Mouse (Mus musculus): ENCODE results near the gene Gm20388. TPM values are rescaled to one million over a fixed set of nuclear protein-coding genes. Genes with fewer than 3 reads are reported as not detected.
A peak's percentile ranks its signal among the peaks of the same experiment; 100 is the strongest.

Gene Gm20388
- polyA plus RNA-seq, 1 experiment from 2014 or later, result 8.3 TPM

GRCm38 (mm10) chr8:122482448-122482847, 2571.8 kb downstream of the Gm20388 start:
- Histone ChIP-seq H3K36me3 (ENCODE audit: control insufficient read depth, insufficient read depth, low read length) (peaks cover 84% of the 10 kb centered on the region), H3K4me1 (replicated peaks; ENCODE audit: control insufficient read depth, insufficient read depth, low read length) (no peaks in the 10 kb centered on the region), H3K9ac (ENCODE audit: low read length) (no peak overlapping the region), H3K27ac (ENCODE audit: low read depth) (no peak overlapping the region), H3K4me2 (ENCODE audit: low read length) (no peak overlapping the region), H3K9me3 (ENCODE audit: control insufficient read depth, low read length) (no peaks in the 10 kb centered on the region), H3K4me3 (ENCODE audit: low read depth, low read length) (no peak overlapping the region), H3K27me3 (replicated peaks; ENCODE audit: control insufficient read depth, insufficient read depth, low read length) (no peaks in the 10 kb centered on the region)
- DNase-seq (ENCODE audit: low spot score) (no peak), ATAC-seq (replicated peaks; ENCODE audit: low FRiP score, low TSS enrichment, low read depth) (no peak)
- 95% methylated on average over 8 of the region's 8 CpGs for WGBS

DNA sequence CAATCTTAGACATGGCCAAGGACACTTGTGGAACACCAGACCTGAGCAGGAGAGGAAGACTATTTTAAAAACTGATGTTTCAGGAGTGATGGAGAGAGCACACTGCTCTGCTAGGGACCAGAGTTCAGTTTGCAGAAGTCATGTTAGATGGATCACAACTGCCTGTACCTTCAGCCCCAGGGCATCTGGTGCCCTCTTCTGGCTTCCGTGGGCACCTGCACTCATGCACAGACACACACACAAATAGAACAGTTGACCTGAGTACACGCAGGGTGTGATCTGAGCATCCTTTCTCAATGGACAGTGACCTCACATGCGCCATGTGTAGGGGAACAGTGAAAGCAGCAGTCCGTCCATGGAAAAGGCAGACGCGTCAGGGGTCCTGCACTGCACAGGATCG, 2573.2 kb downstream of the Gm20388 start:
- H3K9ac ChIP-seq (ENCODE audit: low read length), result no peak overlapping the region
- H3K4me1 ChIP-seq (replicated peaks; ENCODE audit: control insufficient read depth, insufficient read depth, low read length), result no peaks in the 10 kb centered on the region
- H3K9me3 ChIP-seq (ENCODE audit: control insufficient read depth, low read length), result no peaks in the 10 kb centered on the region
- no peaks in the 10 kb centered on the region for H3K27me3 ChIP-seq (replicated peaks; ENCODE audit: control insufficient read depth, insufficient read depth, low read length)
- WGBS, result 96% methylated on average over 7 of the region's 7 CpGs
- H3K4me2 ChIP-seq (ENCODE audit: low read length), result no peak overlapping the region
- DNase-seq (ENCODE audit: low spot score) (no peak), ATAC-seq (replicated peaks; ENCODE audit: low FRiP score, low TSS enrichment, low read depth) (no peak)
- H3K4me3 ChIP-seq (ENCODE audit: low read depth, low read length), result no peak overlapping the region
- no peak overlapping the region for H3K27ac ChIP-seq (ENCODE audit: low read depth)
- peaks cover 94% of the 10 kb centered on the region for H3K36me3 ChIP-seq (ENCODE audit: control insufficient read depth, insufficient read depth, low read length)

- no peaks in the 10 kb centered on the region for H3K9me3 ChIP-seq (ENCODE audit: control insufficient read depth, low read length)
- H3K36me3 ChIP-seq (ENCODE audit: control insufficient read depth, insufficient read depth, low read length), result peaks cover 92% of the 10 kb centered on the region
- ATAC-seq (replicated peaks; ENCODE audit: low FRiP score, low TSS enrichment, low read depth), result no peak
- WGBS, result 92% methylated on average over 12 of the region's 12 CpGs
- no peak overlapping the region for H3K9ac ChIP-seq (ENCODE audit: low read length)
- no peak overlapping the region for H3K4me2 ChIP-seq (ENCODE audit: low read length)
- no peaks in the 10 kb centered on the region for H3K4me1 ChIP-seq (replicated peaks; ENCODE audit: control insufficient read depth, insufficient read depth, low read length)
- H3K4me3 ChIP-seq (ENCODE audit: low read depth, low read length), result no peak overlapping the region
- DNase-seq (ENCODE audit: low spot score), result no peak
- no peaks in the 10 kb centered on the region for H3K27me3 ChIP-seq (replicated peaks; ENCODE audit: control insufficient read depth, insufficient read depth, low read length)
- no peak overlapping the region for H3K27ac ChIP-seq (ENCODE audit: low read depth)
These were observed 2574.2 kb downstream of the Gm20388 start for GRCm38 (mm10) chr8:122484831-122485230.

DNA sequence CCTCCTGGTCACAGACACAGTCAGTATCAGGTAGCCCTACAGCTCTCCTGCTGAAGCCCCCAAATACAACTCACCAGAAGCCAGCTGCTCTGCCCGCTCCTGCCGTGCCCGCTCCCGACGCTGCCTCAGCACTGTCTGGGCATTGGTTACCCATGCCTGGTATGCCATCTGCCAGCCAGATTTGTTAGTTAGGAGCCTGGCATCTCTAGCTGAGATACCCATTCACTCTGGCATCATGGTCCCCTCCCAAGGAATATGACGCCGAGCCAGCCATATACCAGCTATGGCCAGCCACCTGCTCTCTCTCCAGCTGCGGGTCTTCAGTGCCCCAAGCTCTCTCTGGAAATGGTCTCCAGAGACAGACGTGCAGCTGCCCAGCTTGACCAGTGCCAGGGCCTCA, 2577.7 kb downstream of the Gm20388 start:
- DNase-seq (ENCODE audit: low spot score) (no peak), ATAC-seq (replicated peaks; ENCODE audit: low FRiP score, low TSS enrichment, low read depth) (no peak)
- H3K4me2 ChIP-seq (ENCODE audit: low read length), result no peak overlapping the region
- no peaks in the 10 kb centered on the region for H3K4me1 ChIP-seq (replicated peaks; ENCODE audit: control insufficient read depth, insufficient read depth, low read length)
- no peaks in the 10 kb centered on the region for H3K9me3 ChIP-seq (ENCODE audit: control insufficient read depth, low read length)
- H3K27me3 ChIP-seq (replicated peaks; ENCODE audit: control insufficient read depth, insufficient read depth, low read length), result no peaks in the 10 kb centered on the region
- H3K36me3 ChIP-seq (ENCODE audit: control insufficient read depth, insufficient read depth, low read length), result peaks cover 92% of the 10 kb centered on the region
- WGBS, result 92% methylated on average over 9 of the region's 9 CpGs
- H3K4me3 ChIP-seq (ENCODE audit: low read depth, low read length), result no peak overlapping the region
- H3K27ac ChIP-seq (ENCODE audit: low read depth), result no peak overlapping the region
- no peak overlapping the region for H3K9ac ChIP-seq (ENCODE audit: low read length)

- Histone ChIP-seq H3K9ac (ENCODE audit: low read length) (no peak overlapping the region), H3K27ac (ENCODE audit: low read depth) (no peak overlapping the region), H3K4me1 (replicated peaks; ENCODE audit: control insufficient read depth, insufficient read depth, low read length) (no peaks in the 10 kb centered on the region), H3K36me3 (ENCODE audit: control insufficient read depth, insufficient read depth, low read length) (peaks cover 85% of the 10 kb centered on the region), H3K9me3 (ENCODE audit: control insufficient read depth, low read length) (no peaks in the 10 kb centered on the region), H3K4me3 (ENCODE audit: low read depth, low read length) (no peak overlapping the region), H3K27me3 (replicated peaks; ENCODE audit: control insufficient read depth, insufficient read depth, low read length) (no peaks in the 10 kb centered on the region), H3K4me2 (ENCODE audit: low read length) (no peak overlapping the region)
- no peak for DNase-seq (ENCODE audit: low spot score)
- no peak for ATAC-seq (replicated peaks; ENCODE audit: low FRiP score, low TSS enrichment, low read depth)
- 85% methylated on average over 10 of the region's 12 CpGs for WGBS
These were observed 2586.5 kb downstream of the Gm20388 start for GRCm38 (mm10) chr8:122497016-122497734.

GRCm38 (mm10) chr8:122497912-122498311, 2587.3 kb downstream of the Gm20388 start:
- H3K36me3 ChIP-seq (ENCODE audit: control insufficient read depth, insufficient read depth, low read length), result peaks cover 82% of the 10 kb centered on the region
- H3K27ac ChIP-seq (ENCODE audit: low read depth), result no peak overlapping the region

GRCm38 (mm10) chr8:122500856-122501255, 2590.2 kb downstream of the Gm20388 start:
- no peaks in the 10 kb centered on the region for H3K9me3 ChIP-seq (ENCODE audit: control insufficient read depth, low read length)
- no peaks in the 10 kb centered on the region for H3K27me3 ChIP-seq (replicated peaks; ENCODE audit: control insufficient read depth, insufficient read depth, low read length)
- no peak overlapping the region for H3K27ac ChIP-seq (ENCODE audit: low read depth)
- peaks cover 67% of the 10 kb centered on the region for H3K36me3 ChIP-seq (ENCODE audit: control insufficient read depth, insufficient read depth, low read length)
- H3K4me2 ChIP-seq (ENCODE audit: low read length), result no peak overlapping the region
- H3K4me3 ChIP-seq (ENCODE audit: low read depth, low read length), result no peak overlapping the region
- 32% methylated on average over 10 of the region's 10 CpGs for WGBS
- H3K4me1 ChIP-seq (replicated peaks; ENCODE audit: control insufficient read depth, insufficient read depth, low read length), result no peaks in the 10 kb centered on the region
- H3K9ac ChIP-seq (ENCODE audit: low read length), result no peak overlapping the region
- ATAC-seq (replicated peaks; ENCODE audit: low FRiP score, low TSS enrichment, low read depth), result peak; percentile 61
- DNase-seq (ENCODE audit: low spot score), result peak; percentile 90

More at GRCm38 (mm10) chr8:122497912-122498311, 2587.3 kb downstream of the Gm20388 start:
- ATAC-seq (replicated peaks; ENCODE audit: low FRiP score, low TSS enrichment, low read depth) (no peak), DNase-seq (ENCODE audit: low spot score) (no peak)
- 71% methylated on average over 17 of the region's 17 CpGs for WGBS
- no peaks in the 10 kb centered on the region for H3K27me3 ChIP-seq (replicated peaks; ENCODE audit: control insufficient read depth, insufficient read depth, low read length)
- no peaks in the 10 kb centered on the region for H3K9me3 ChIP-seq (ENCODE audit: control insufficient read depth, low read length)
- H3K9ac ChIP-seq (ENCODE audit: low read length), result no peak overlapping the region
- H3K4me3 ChIP-seq (ENCODE audit: low read depth, low read length), result no peak overlapping the region
- no peaks in the 10 kb centered on the region for H3K4me1 ChIP-seq (replicated peaks; ENCODE audit: control insufficient read depth, insufficient read depth, low read length)
- no peak overlapping the region for H3K4me2 ChIP-seq (ENCODE audit: low read length)

GRCm38 (mm10) chr8:122511552-122511951, 2600.9 kb downstream of the Gm20388 start:
- ATAC-seq (replicated peaks; ENCODE audit: low FRiP score, low TSS enrichment, low read depth) (peak; percentile 37; the same call in 1 of the 2 replicates), DNase-seq (ENCODE audit: low spot score) (peak; percentile 68)
- Histone ChIP-seq H3K4me3 (ENCODE audit: low read depth, low read length) (no peak overlapping the region), H3K4me2 (ENCODE audit: low read length) (no peak overlapping the region), H3K27me3 (replicated peaks; ENCODE audit: control insufficient read depth, insufficient read depth, low read length) (no peaks in the 10 kb centered on the region), H3K9me3 (ENCODE audit: control insufficient read depth, low read length) (no peaks in the 10 kb centered on the region), H3K36me3 (ENCODE audit: control insufficient read depth, insufficient read depth, low read length) (peaks cover 6% of the 10 kb centered on the region; the same call in 1 of the 2 replicates), H3K9ac (ENCODE audit: low read length) (0 out of 2 replicates have a peak overlapping the region, but pooled peaks have one; percentile 23), H3K27ac (ENCODE audit: low read depth) (peak overlapping the region; percentile 80), H3K4me1 (replicated peaks; ENCODE audit: control insufficient read depth, insufficient read depth, low read length) (peaks cover 23% of the 10 kb centered on the region)
- WGBS, result 41% methylated on average over 16 of the region's 16 CpGs

GRCm38 (mm10) chr8:122512392-122512791, 2601.8 kb downstream of the Gm20388 start:
- Histone ChIP-seq H3K4me3 (ENCODE audit: low read depth, low read length) (no peak overlapping the region), H3K27ac (ENCODE audit: low read depth) (peak overlapping the region; percentile 80), H3K9me3 (ENCODE audit: control insufficient read depth, low read length) (no peaks in the 10 kb centered on the region), H3K27me3 (replicated peaks; ENCODE audit: control insufficient read depth, insufficient read depth, low read length) (no peaks in the 10 kb centered on the region), H3K9ac (ENCODE audit: low read length) (0 out of 2 replicates have a peak overlapping the region, but pooled peaks have one; percentile 3), H3K4me1 (replicated peaks; ENCODE audit: control insufficient read depth, insufficient read depth, low read length) (peaks cover 26% of the 10 kb centered on the region), H3K4me2 (ENCODE audit: low read length) (no peak overlapping the region), H3K36me3 (ENCODE audit: control insufficient read depth, insufficient read depth, low read length) (peaks cover 2% of the 10 kb centered on the region; the same call in 1 of the 2 replicates)
- ATAC-seq (replicated peaks; ENCODE audit: low FRiP score, low TSS enrichment, low read depth), result no peak
- no peak for DNase-seq (ENCODE audit: low spot score)
- 58% methylated on average over 7 of the region's 7 CpGs for WGBS
